Mouse (Mus musculus) hindbrain, embryonic 12.5 days (tissue): ENCODE data around the gene Phactr3. TPM values are rescaled to one million over a fixed set of nuclear protein-coding genes. Genes with fewer than 3 reads are reported as not detected.

ENCODE experiments used
- ATAC-seq: fragments of 200-750 bp; cut with Nextera tagmentation; 2 replicates; pipeline ENCODE4 v1.8.0; 2017; ENCODE audit warnings: moderate TSS enrichment; ENCODE audit not compliant: low FRiP score
- H3K27ac ChIP-seq: fragments of 300-500 bp; sonication (generic); 2 replicates; pipeline ENCODE4 v1.5.1; 2016; ENCODE audit warnings: mild to moderate bottlenecking
- H3K27me3 ChIP-seq: fragments of 300-500 bp; sonication (generic); 2 replicates; pipeline ENCODE4 v1.6.1; 2016; ENCODE audit warnings: mild to moderate bottlenecking
- H3K36me3 ChIP-seq: fragments of 300-500 bp; sonication (generic); 2 replicates; pipeline ENCODE4 v1.6.1; 2016; ENCODE audit warnings: mild to moderate bottlenecking
- H3K4me1 ChIP-seq: fragments of 300-500 bp; sonication (generic); 2 replicates; pipeline ENCODE4 v1.6.1; 2016
- H3K4me2 ChIP-seq: fragments of 300-500 bp; sonication (generic); replicated peaks from 2 replicates; pipeline ENCODE4 v1.6.1; 2016; ENCODE audit warnings: mild to moderate bottlenecking
- H3K4me3 ChIP-seq: fragments of 300-500 bp; sonication (generic); 2 replicates; pipeline ENCODE4 v1.5.1; 2016; ENCODE audit warnings: mild to moderate bottlenecking
- H3K9ac ChIP-seq: fragments of 300-500 bp; sonication (generic); 2 replicates; pipeline ENCODE4 v1.6.1; 2016; ENCODE audit warnings: mild to moderate bottlenecking, moderate library complexity
- H3K9me3 ChIP-seq: fragments of 300-500 bp; sonication (generic); replicated peaks from 2 replicates; pipeline ENCODE4 v1.6.1; 2016; ENCODE audit warnings: mild to moderate bottlenecking
- WGBS: fragments of 180-500 bp; shearing (Covaris S2); methylation state at CpG from one replicate; pipeline ENCODE4 v1.1.7; 2016; 5-methylcytosine and 5-hydroxymethylcytosine counted together
- polyA plus RNA-seq: library from polyadenylated mRNA; unstranded; fragments of >200 nt; fragmentation: Nextera tagmentation; extraction: Ambion mirVana; gene quantifications from 2 replicates; pipeline ENCODE4 v1.2.1, GENCODE M21; 2016

Gene Phactr3
- polyA plus RNA-seq, 1 experiment from 2014 or later = 17.4 TPM

DNA sequence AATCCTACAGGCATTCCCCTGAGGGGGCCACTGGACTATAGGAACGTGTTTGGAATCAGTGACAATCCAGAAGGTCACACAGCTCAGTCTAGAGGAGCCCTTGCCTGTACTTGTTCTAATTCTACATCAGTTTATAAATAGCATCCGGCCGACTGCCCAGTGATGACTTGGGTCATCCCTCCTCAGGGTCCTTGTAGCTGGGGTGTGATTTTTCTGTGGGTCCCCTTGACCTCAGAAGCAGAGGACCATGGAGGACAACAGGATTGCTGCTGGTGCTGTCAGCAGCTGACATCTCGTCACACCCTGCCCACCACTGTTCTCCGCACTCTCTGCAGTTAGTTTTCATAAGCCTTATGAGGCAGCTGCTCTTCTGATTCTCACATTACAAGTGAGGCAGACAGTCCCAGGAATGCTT lies 89.4 kb downstream of the Phactr3 start:
- WGBS = 56% methylated on average over 5 of the region's 5 CpGs
- no peak overlapping the region for H3K9ac ChIP-seq
- H3K4me2 ChIP-seq = no peak overlapping the region
- H3K4me3 ChIP-seq = no peak overlapping the region
- H3K27ac ChIP-seq = no peak overlapping the region
- no peaks in the 10 kb centered on the region for H3K27me3 ChIP-seq
- no peaks in the 10 kb centered on the region for H3K9me3 ChIP-seq
- no peaks in the 10 kb centered on the region for H3K4me1 ChIP-seq
- no peak for ATAC-seq
- no peaks in the 10 kb centered on the region for H3K36me3 ChIP-seq

- Histone ChIP-seq H3K9me3 (no peaks in the 10 kb centered on the region), H3K36me3 (no peaks in the 10 kb centered on the region), H3K4me3 (no peak overlapping the region), H3K4me2 (no peak overlapping the region), H3K9ac (no peak overlapping the region), H3K27ac (no peak overlapping the region), H3K27me3 (no peaks in the 10 kb centered on the region), H3K4me1 (no peaks in the 10 kb centered on the region)
- 83% methylated on average over 2 of the region's 2 CpGs for WGBS
- no peak for ATAC-seq
Observed at GRCm38 (mm10) chr2:178213826-178214225, 95.1 kb downstream of the Phactr3 start.

DNA sequence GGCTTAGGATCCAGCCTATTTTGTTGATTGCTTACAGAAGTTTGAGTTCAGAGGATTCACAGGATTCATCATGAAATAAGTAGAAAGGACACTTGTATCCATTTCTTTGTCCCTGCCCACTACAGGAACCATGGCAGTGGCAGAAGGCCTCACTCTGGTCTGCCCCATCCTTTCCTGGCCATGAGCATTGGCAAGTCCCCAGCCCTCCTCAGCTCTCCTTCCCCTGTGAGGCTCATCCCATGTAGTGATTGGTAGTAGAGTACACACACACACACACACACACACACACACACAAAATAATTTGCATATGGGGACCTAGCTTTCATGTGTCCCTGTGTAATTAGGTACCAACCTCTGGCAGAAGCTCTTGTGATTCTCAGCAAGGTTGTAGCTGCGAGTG lies 95.8 kb downstream of the Phactr3 start:
- 100% methylated on average over 1 of the region's 1 CpGs for WGBS

GRCm38 (mm10) chr2:178218461-178218860 lies 99.7 kb downstream of the Phactr3 start:
- H3K4me3 ChIP-seq = no peak overlapping the region
- 69% methylated on average over 4 of the region's 4 CpGs for WGBS
- no peak for ATAC-seq

More for the DNA sequence above, 95.8 kb downstream of the Phactr3 start:
- Histone ChIP-seq H3K4me3 (no peak overlapping the region), H3K4me1 (no peaks in the 10 kb centered on the region), H3K4me2 (no peak overlapping the region), H3K9me3 (no peaks in the 10 kb centered on the region), H3K27ac (no peak overlapping the region), H3K27me3 (no peaks in the 10 kb centered on the region), H3K36me3 (no peaks in the 10 kb centered on the region), H3K9ac (no peak overlapping the region)
- no peak for ATAC-seq

GRCm38 (mm10) chr2:178219454-178220147 lies 100.8 kb downstream of the Phactr3 start:
- Histone ChIP-seq H3K4me1 (no peaks in the 10 kb centered on the region), H3K9ac (no peak overlapping the region), H3K4me3 (no peak overlapping the region), H3K36me3 (no peaks in the 10 kb centered on the region), H3K27me3 (no peaks in the 10 kb centered on the region), H3K4me2 (no peak overlapping the region), H3K9me3 (no peaks in the 10 kb centered on the region), H3K27ac (no peak overlapping the region)
- WGBS = 68% methylated on average over 5 of the region's 5 CpGs
- no peak for ATAC-seq

More at GRCm38 (mm10) chr2:178218461-178218860, 99.7 kb downstream of the Phactr3 start:
- Histone ChIP-seq H3K4me2 (no peak overlapping the region), H3K27ac (no peak overlapping the region), H3K4me1 (no peaks in the 10 kb centered on the region), H3K27me3 (no peaks in the 10 kb centered on the region), H3K9ac (no peak overlapping the region), H3K36me3 (no peaks in the 10 kb centered on the region), H3K9me3 (no peaks in the 10 kb centered on the region)

GRCm38 (mm10) chr2:178220148-178220717 lies 101.5 kb downstream of the Phactr3 start:
- Histone ChIP-seq H3K27me3 (no peaks in the 10 kb centered on the region), H3K9me3 (no peaks in the 10 kb centered on the region), H3K27ac (no peak overlapping the region), H3K9ac (no peak overlapping the region), H3K4me3 (no peak overlapping the region), H3K4me1 (no peaks in the 10 kb centered on the region), H3K4me2 (no peak overlapping the region), H3K36me3 (no peaks in the 10 kb centered on the region)
- 62% methylated on average over 3 of the region's 3 CpGs for WGBS
- no peak for ATAC-seq

DNA sequence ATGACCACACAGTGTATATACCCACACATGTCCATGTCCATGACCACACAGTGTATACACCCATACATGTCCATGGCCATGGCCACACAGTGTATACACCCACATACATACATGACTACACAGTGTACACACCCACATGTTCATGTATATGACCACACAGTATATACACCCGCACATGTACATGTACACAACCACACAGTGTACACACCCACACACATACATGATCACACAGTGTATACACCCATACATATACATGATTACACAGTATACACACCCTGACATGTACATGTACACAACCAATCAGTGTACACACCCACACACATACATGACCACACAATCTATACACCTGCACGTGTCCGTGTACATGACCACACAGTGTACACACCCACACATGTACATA lies 102.2 kb downstream of the Phactr3 start:
- H3K4me2 ChIP-seq = no peak overlapping the region
- H3K27ac ChIP-seq = no peak overlapping the region
- H3K36me3 ChIP-seq = no peaks in the 10 kb centered on the region
- no peaks in the 10 kb centered on the region for H3K4me1 ChIP-seq
- H3K27me3 ChIP-seq = no peaks in the 10 kb centered on the region
- H3K4me3 ChIP-seq = no peak overlapping the region
- no peaks in the 10 kb centered on the region for H3K9me3 ChIP-seq
- WGBS = 96% methylated on average over 3 of the region's 3 CpGs
- peak; percentile 66 for ATAC-seq
- H3K9ac ChIP-seq = no peak overlapping the region

GRCm38 (mm10) chr2:178229231-178229630 lies 110.5 kb downstream of the Phactr3 start:
- Histone ChIP-seq H3K9me3 (peaks cover 7% of the 10 kb centered on the region), H3K4me3 (no peak overlapping the region), H3K27me3 (no peaks in the 10 kb centered on the region), H3K4me2 (no peak overlapping the region), H3K27ac (no peak overlapping the region), H3K9ac (no peak overlapping the region), H3K4me1 (no peaks in the 10 kb centered on the region), H3K36me3 (no peaks in the 10 kb centered on the region)
- no peak for ATAC-seq
- WGBS = 81% methylated on average over 8 of the region's 8 CpGs

DNA sequence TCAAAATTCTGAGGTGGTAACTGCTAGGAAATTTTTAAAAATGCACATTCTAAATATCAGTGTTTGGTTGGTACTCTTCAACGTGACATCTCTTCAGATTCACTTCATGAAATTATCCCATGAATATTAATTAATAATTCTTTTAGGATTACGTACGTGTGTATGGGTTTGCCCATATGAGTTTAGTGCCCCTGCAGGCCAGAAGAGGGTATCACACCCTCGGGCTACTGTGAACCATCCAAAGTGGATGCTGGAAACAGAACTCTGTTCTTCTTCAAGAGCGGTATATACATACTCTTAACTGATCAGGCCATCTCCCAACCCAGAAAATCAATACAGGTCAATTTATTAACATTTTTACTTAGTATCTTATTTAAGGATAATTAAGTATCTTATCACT lies 114.7 kb downstream of the Phactr3 start:
- no peaks in the 10 kb centered on the region for H3K27me3 ChIP-seq
- no peak overlapping the region for H3K9ac ChIP-seq
- H3K4me3 ChIP-seq = no peak overlapping the region
- H3K36me3 ChIP-seq = no peaks in the 10 kb centered on the region
- H3K27ac ChIP-seq = no peak overlapping the region
- 0 out of 2 replicates have a peak, but pooled peaks have one; percentile 43 for ATAC-seq
- H3K9me3 ChIP-seq = peaks cover 7% of the 10 kb centered on the region
- no peak overlapping the region for H3K4me2 ChIP-seq
- WGBS = 79% methylated on average over 5 of the region's 5 CpGs
- H3K4me1 ChIP-seq = peaks cover 4% of the 10 kb centered on the region; the same call in 1 of the 2 replicates

GRCm38 (mm10) chr2:178237056-178237455 lies 118.3 kb downstream of the Phactr3 start:
- peaks cover 9% of the 10 kb centered on the region for H3K4me1 ChIP-seq
- 88% methylated on average over 3 of the region's 3 CpGs for WGBS
- H3K9me3 ChIP-seq = no peaks in the 10 kb centered on the region
- H3K4me3 ChIP-seq = no peak overlapping the region
- H3K9ac ChIP-seq = no peak overlapping the region
- H3K4me2 ChIP-seq = no peak overlapping the region
- no peak overlapping the region for H3K27ac ChIP-seq
- ATAC-seq = no peak
- H3K36me3 ChIP-seq = no peaks in the 10 kb centered on the region
- no peaks in the 10 kb centered on the region for H3K27me3 ChIP-seq

DNA sequence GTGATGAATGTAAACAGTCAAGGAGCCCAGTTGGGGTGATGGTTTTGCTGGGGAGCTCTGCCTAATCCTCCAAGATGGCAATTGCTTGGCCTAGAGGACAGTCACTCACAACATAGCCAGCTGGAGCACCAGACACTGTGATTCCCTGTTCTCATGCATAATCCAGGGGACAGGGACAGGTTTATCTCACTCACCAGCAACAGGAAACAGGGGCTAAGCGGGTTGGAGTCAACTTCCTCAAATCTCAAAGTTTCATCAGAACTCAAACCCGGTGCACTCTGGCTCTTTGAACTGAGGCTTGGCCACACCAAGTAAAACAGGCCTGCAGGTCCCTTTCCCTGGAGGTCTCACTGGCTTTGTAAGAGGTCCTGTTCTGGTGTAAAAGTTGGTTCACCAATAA lies 119.7 kb downstream of the Phactr3 start:
- ATAC-seq = no peak
- peaks cover 9% of the 10 kb centered on the region for H3K4me1 ChIP-seq
- H3K36me3 ChIP-seq = no peaks in the 10 kb centered on the region
- no peak overlapping the region for H3K9ac ChIP-seq
- no peak overlapping the region for H3K4me3 ChIP-seq
- WGBS = 90% methylated on average over 2 of the region's 2 CpGs
- H3K4me2 ChIP-seq = no peak overlapping the region
- no peaks in the 10 kb centered on the region for H3K27me3 ChIP-seq
- H3K27ac ChIP-seq = no peak overlapping the region
- no peaks in the 10 kb centered on the region for H3K9me3 ChIP-seq

- 60% methylated on average over 8 of the region's 8 CpGs for WGBS
Observed at GRCm38 (mm10) chr2:178240886-178241285, 122.1 kb downstream of the Phactr3 start.

GRCm38 (mm10) chr2:178241374-178241773 lies 122.6 kb downstream of the Phactr3 start:
- no peaks in the 10 kb centered on the region for H3K36me3 ChIP-seq
- H3K9ac ChIP-seq = no peak overlapping the region
- peak; percentile 57 for ATAC-seq
- peaks cover 9% of the 10 kb centered on the region for H3K4me1 ChIP-seq
- H3K27me3 ChIP-seq = no peaks in the 10 kb centered on the region
- no peak overlapping the region for H3K4me3 ChIP-seq
- no peak overlapping the region for H3K27ac ChIP-seq
- no peaks in the 10 kb centered on the region for H3K9me3 ChIP-seq
- 63% methylated on average over 3 of the region's 3 CpGs for WGBS
- H3K4me2 ChIP-seq = no peak overlapping the region

More at GRCm38 (mm10) chr2:178240886-178241285, 122.1 kb downstream of the Phactr3 start:
- Histone ChIP-seq H3K27me3 (no peaks in the 10 kb centered on the region), H3K9ac (no peak overlapping the region), H3K36me3 (no peaks in the 10 kb centered on the region), H3K4me1 (peaks cover 9% of the 10 kb centered on the region), H3K4me2 (no peak overlapping the region), H3K9me3 (no peaks in the 10 kb centered on the region), H3K27ac (no peak overlapping the region), H3K4me3 (no peak overlapping the region)
- ATAC-seq = no peak
